Mouse (Mus musculus) thymus, postnatal 0 days (tissue): ENCODE data around the gene Yes1. TPM values are rescaled to one million over a fixed set of nuclear protein-coding genes. Genes with fewer than 3 reads are reported as not detected.
A peak's percentile ranks its signal among the peaks of the same experiment; 100 is the strongest.
"Not testable (repeated sequence)": the region's sequence is repeated elsewhere in the genome, so short reads cannot be mapped to it uniquely, and the experiment has no call there.

Experiments
- DNase-seq: peaks from one replicate; pipeline ENCODE4 v3.0.0-alpha.2; 2015; ENCODE audit warnings: low spot score
- polyA plus RNA-seq: library from polyadenylated mRNA; unstranded; fragments of >200 nt; fragmentation: Nextera tagmentation; extraction: Ambion mirVana; gene quantifications from 2 replicates; pipeline ENCODE4 v1.2.1, GENCODE M21; 2015

The Yes1 gene
- polyA plus RNA-seq = 6.0 and 6.5 TPM in 2 replicates

DNA sequence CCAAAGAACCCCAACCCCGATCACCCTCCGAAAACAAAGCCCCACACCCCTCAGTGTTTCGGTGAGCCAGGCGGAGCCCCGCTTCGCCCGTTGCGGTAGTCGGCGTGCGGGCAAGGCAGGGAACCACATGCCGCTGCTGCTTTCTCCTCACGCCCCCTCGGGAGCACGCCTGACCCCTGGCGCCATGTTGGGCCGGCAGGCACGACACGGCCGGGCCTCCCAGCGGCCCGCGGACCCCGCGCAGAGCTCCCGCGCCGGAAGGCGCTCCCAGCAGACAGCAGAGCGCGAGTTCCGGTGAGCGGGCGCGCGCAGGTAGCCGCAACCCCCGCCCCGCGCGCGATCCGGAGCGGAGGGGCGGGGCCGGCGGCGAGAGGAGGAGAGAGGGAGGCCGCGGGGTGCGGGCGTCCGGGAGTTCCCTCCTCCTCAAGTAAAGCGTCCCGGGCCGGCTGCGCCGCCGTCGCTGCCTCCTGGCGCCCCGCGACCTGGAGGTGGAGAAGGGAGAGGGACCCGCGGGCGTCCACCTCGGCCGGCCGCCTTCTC lies at the start of gene Yes1:
Gene Yes1 (plus strand): TSS at position 371 of the 540 bp plus-strand sequence.
- peak; percentile 84 for DNase-seq

DNA sequence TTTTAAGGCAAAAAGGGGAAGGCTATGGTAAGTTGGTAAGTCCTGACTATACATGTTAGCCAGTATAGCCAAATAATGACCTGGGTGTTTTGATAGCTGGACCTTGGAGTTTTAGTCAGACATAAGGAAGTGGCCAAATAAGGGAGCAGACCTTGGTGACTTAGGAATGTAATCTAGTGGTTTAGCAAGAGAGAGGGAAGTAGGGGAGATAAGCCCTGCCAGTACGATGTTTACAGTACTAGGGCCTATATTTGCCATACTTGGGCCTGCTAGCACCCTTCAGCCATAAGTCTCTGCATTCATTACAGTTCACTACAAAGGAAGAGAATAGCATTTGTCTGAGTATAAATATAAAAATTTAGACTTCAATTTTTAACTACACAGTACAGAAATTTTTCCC lies 46.3 kb upstream of the Yes1 start:
- DNase-seq = no peak

DNA sequence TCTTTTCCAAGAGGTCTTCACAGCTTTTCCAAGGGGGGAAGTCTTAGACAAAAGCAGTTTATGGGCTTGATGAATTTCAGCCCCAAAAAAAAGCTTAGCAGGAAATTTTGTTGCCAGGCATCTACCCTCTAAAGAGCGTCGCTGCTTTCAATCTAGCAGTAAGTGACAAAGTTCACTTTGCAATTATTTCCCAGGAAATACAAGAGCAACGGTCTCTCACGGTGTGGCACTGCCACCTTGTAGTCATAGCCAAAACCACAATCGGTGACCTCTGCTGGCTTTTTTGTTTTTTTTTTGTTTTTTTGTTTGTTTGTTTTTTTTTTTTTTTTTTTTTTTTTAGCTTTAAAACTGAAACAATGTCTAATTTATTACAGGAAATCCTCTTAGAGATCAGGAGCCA lies 39.2 kb upstream of the Yes1 start:
- no peak for DNase-seq

DNA sequence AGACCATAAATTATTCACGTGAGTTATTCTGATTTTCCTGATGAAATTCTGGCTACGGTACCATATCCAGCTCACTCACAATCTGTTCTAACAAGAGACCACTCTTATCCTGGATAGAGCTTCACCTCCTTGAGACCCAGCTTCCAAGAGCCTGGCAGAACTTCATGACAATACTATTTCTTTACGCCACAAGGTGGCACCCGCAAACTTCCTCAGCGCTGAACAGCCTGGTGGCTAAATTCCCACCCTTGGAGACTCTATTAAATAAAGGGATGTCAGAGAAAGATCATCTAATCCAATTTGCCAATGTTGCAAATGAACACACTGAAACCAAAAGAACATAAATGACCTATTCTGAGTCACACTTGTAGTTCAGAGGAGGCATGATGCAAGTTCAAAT lies 22.8 kb upstream of the Yes1 start:
- DNase-seq = peak; percentile 31

DNA sequence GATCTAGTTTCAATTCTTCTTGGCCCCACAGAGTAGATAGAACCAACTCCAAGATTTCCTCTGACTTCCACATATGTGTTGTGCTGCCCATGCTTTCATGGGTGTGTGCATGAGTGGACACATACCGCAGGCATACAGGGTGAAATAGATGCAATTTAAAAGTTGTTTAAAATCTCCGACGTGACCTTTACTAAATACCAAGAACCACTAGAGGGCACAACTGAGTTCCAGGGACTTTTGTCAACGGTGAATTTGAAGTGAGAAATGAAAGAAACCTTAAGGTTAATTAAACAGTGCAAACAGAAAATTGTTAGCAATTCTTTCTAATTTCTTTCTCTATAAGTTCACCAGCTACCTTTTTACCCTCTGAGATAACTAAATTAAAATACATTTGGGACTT lies 17.2 kb upstream of the Yes1 start:
- peak; percentile 49 for DNase-seq

DNA sequence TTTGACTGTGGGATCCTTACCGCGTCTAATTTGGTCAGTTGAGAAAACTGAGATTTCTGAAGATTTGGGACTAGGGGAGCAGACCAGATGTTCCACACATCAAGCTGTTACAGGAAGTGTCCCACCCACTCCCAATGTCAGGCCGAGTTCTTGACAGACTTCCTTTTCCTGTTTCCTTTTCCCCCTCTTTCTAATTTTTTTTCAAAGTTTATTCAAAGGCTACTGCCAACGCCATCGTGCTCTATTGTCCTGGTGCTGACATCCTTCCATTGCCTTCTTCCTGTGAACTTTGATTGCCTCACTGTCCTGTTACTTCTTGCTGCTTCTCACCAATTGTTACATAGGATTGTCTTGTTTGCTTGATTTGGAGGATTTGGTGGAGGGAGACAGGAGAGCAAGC lies 16.6 kb upstream of the Yes1 start:
- no peak for DNase-seq

DNA sequence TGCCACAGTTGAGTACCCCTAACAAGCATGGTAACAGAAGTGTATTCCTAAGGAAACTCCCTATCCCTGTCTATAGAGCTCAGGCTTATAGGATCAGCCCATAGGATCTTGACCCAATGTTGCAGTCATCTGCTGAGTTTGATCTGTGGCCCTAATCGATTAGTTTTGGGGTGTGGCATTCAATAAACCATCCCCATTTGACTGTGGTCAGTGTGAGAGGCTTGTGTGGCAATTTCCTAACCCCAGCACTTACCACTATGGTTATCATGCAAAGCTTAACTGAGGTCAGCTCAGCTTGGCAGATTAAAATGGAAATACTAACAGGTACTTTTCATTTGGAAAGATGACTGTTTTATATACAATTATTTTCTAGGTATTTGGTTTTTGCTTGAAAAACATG lies 5.1 kb upstream of the Yes1 start:
- no peak for DNase-seq

DNA sequence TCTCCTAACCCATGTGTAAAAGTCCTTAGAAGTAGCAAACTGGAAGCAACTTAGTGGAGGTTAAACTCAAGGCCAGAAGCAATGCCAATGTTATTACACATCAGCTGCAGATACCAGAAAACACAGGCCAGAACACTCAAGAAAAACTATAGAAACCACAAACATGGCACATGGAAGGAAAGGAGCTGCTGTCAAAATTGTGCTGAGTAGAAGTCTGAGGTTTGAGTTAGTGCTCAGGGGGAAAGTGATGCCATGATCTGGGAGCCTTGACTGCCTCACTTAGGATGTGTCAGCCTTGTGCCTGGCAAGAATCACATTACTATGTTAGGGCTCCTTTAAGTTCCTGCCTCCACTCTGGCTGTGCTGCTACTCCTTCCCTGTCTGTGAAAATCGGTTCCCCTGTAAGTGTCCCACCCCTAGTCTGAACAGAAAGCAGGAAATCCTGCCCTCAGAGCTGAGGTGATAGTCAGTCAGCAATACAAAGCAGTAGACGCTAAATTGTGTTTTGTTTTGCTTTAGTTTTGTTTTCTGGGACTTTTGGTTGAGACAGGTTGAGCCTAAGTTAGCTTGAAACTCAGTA lies 3.1 kb upstream of the Yes1 start:
- no peak for DNase-seq

DNA sequence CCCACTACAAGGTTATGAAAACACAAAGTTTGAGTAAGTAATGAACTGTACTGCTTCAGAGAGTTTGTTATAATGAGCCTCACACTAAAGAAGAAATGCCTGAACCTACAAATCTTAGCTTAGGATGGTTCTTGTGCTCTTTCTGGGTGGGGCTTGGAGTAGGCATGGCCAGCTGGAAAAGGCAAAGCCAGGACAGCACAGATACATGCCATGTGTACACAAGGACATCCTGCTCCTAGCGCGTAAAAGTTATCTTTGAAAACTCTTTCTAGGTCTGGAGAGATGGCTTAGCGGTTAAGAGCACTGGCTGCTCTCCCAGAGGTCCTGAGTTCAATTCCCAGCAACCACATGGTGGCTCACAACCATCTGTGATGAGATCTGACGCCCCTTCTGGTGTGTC lies 2.5 kb upstream of the Yes1 start:
- no peak for DNase-seq

DNA sequence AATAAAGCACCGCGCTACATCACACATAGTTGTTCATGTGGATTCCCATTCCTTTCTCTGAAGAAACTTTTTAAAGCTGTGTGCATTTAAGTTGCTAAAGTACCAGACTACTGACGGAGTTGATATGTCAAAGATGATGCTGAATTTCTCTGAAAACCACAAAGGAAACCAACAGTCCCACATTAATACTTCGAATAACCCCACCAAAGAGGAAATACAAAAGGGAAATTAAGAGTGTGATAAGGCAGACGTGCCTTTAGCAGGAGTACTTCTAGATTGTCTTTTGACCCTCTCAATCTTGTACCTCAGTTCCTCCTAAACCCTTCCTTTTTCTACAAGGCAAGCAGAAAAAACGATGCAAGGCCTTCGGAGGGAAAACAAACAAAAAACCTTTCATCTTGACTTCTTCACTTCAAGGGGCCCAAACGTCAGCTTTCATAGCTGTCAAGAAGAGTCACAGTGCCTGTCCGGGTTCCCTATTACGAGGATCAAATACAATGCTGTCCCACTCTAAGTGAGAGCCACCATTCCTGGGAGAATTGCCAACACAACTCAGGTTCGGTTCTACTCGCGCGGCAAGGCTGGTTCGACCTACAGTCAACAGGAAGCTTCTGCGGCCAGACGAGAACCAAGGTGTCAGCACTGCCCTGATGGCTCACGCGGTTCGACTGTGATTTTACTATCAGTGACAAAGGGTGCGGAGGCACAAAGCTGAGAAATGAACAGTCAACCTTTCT lies 739 bp upstream of the Yes1 start:
- peak; percentile 33 for DNase-seq

DNA sequence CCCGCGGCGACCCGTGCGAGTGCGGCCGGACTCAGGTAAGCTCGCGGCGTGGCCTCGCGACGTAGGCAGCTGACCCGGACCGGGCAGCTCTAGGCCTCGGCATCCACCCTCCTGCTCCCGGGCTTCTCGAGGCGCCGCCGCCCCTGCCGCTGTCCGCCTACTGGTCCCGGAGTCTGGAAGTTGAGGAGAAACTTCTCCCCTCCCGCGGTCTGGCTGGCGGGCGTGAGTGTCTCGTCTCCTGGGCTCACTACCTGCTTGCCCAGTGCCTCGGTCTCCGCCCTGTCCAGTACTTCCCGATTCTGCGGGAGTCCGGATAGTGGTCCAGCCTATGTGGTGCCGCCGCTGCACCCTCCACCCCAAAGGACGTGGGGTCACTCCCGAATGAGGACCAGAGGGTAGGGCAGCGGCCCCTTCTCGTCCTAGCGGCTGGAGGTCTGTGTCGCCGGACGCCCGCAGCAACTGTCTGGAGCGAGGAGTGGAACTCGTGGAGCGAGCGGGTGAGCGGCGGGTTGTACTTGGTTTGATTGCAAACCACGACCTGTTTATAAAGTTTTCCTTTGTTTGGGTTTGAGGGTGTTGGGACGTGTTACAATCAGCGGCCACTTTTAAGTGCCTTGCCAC lies 480 bp downstream of the Yes1 start:
- DNase-seq = peak; percentile 7

DNA sequence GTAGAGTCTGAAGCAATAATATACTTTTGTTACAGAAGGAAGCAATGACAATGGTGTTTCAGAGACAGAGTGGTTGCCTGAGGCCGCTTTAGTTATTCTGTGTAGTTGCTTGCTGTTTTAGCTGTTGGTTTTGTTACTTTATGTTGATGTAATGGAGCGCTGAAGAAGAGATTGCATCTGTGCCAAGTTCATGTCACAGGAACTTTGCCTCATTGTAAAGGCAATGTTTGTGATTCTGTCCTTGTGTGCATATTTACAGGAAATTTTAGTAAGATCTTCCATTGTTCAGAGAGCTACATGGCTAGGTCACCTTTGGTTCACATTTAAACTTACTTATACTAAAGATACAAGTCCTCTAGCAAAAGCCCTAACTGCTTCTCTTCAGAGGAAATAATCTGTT lies 3.3 kb downstream of the Yes1 start:
- DNase-seq = no peak

DNA sequence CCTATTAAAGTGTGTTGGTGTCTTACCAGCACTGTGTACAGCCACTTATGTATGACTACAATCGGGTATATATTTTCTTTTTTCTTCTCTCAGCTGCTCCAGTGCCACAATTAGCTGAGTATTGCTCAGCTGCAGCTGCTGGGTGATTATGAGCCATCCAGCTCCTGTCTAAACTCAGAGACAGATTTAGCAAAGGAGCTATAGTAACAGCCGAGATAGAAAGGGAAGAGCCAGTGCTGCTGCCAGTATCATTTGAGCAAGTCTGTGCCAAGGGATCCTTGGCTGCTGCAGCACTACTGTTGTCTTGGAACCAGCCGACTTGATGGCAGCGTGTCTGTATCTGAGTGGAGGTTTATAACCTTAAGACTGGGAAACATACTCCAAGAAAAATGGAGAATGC lies 3.7 kb downstream of the Yes1 start:
- no peak for DNase-seq

DNA sequence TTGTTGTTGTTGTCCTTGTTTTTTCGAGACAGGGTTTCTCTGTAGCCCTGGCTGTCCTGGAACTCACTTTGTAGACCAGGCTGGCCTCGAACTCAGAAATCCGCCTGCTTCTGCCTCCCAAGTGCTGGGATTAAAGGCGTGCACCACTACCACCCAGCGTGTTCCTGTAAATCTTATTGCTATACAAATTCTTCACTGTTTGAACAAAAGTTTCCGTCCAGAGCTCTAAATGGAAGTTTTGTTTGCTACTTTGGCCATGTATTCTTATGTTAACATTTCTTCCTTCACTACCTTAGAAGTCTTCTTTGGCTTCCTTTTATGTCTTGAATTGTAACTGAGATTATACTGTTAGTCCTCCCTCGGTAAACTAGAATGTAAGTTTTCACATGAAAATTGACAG lies 5.5 kb downstream of the Yes1 start:
- DNase-seq = not testable (repeated sequence)

DNA sequence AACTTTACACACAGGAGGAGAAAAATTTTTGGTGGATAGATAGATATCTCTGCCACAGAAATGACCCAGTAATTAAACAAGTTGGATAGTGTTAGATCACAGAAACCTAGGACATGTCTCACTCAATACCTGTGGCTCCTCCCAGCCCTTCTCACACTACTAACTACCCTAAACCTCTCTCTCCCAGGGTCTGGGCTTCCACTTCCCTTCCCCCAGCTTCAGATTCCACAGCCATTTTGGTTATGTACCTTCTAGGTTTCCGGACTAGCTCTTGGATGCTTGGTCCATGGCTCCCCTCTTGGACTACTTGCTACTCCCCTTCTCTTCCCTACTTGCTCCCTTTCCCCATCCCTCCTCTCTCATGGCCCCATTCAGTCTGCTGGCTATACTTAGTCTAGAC lies 6.9 kb downstream of the Yes1 start:
- DNase-seq = no peak

DNA sequence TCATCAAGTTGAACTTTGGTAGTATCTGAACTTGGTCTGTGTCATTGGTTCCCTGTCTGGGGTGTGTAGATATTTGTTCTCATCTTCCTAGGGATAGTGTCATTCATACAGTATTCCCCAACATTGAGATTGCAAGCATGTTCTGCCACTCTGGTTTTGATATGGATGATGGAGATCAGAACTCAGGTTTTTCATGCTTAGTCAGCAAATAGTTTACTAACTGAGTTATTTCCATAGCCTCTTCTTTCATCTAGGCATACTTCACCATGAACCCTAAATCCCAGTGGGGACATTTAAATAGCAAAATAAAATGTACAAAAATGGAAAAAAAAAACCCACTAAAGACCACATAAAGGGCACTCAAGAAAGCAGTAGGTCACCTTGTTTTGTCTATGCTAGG lies 12.7 kb downstream of the Yes1 start:
- DNase-seq = no peak

DNA sequence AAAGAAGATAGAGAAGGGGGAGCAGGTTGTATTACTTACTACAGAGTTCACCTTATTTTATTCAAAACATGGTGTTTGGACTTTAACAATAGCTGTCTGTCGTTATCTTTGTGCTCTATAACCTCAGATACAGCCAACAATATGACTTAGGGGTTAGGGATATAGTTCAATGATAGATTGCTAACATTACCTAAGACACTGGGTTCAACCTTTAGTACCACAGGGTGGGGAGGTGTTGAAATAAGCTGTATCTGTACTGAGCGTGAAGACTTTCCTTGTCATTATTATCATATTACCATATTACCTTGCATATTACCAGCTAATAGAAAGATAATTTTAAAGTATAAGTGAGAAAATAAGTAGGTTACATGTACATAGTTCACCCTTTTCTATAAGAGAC lies 13.8 kb downstream of the Yes1 start:
- no peak for DNase-seq

DNA sequence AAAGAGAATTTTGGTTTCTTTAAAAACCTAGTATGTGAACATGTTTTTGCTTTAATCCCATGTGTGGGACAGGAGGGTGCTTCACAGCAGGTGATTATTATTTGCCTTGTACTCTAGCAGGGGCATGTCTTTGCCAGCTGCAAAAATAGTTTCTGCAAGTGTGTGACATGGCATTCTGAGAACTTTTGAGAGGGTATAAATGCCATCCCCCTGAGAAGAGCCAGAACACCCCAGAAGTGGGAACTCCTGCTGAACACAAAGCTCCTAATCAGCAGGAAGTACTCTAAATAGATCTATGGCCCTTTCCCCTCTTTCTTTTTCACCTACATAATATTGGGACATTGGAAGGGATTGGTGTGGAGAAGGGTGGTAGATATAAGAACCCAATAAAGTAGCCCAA lies 22.2 kb downstream of the Yes1 start:
- DNase-seq = no peak

DNA sequence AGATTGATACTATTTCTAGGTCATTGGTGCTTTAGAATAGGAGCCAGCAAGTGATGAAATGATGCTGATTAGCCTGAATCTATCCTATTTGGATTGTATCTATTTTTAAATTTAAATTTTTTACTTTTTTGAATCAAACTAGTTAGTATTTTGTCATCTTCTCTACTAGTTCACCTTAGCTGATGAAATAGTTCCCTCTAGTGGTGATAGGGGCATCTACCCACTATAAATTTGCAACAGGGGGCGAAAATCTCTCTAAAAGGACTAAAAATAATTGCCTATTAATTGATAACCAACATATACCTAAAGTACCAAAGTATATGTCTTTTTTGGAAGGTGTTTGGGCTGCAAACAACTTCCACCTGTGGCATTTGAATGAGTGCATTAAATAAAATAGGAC lies 46.4 kb downstream of the Yes1 start:
- DNase-seq = peak; percentile 17

DNA sequence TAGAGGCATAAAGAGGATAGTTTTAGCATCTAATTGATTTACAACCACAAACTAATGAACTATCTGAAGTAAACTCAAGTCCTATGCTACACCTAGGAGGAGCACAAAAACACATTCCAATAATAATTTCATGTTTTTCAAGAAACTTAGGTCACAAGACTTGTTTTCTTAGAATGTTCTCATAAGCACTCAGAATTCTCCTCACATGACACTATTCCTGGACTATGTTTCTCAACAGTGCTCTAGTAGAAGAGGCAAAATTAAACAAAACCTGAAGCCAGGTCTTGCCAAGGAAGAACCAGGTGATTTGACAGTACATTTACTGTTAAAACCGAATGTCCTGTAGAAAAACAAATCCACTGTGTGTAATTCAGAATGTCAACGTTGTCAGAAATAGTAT lies 71.5 kb downstream of the Yes1 start:
- no peak for DNase-seq

DNA sequence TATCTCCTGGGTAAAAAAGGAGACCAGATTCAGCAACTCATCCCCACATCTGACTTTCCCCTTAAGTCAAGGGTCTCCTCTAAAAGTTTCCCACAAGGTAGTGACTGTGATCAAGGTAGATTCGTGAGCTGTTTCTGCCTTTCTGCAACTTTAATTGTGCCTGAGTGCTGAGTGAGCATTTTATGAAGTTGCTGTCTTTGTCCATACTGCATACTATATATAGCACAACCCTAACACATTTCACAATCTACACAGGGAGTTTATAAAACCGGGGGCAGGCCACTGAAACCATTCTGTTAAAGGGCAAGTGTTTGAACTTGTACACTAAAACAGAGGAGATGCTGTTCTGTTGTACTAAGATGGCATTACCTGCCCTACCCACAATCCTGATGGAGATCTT lies 82.4 kb downstream of the Yes1 start:
- no peak for DNase-seq

DNA sequence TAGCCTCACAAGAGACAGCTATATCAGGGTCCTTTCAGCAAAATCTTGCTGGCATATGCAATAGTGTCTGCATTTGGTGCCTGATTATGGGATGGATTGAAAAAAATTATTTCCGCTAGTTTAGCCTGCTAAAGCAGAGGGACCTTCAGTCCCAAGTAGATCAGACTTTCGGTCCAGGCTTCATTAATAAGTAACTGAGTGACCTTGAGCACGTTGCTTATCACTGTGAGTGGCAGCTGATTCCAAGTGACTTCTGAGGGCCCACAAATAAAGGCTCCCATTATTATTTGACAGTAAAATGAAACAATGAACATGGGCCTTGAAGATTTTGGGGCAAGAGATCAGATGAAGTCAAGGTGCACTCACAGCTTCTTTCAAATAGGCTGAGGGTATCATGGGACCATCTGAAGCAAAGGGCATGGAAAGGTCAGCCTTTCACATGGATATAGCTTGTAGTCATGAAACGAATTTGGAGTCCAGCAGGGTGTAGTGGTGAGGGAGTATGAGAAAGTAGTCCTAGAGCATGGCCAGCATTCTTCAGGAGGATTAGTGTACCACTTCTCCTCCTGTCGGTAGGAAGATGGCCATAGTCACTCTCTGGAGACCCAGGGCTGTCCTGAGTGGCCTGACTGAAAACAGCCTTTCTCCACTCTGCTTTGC lies 86.4 kb downstream of the Yes1 start:
- no peak for DNase-seq
